Mouse (Mus musculus) liver, embryonic 15.5 days (tissue): Measurements from ENCODE around the gene Hist2h2ac. TPM values are rescaled to one million over a fixed set of nuclear protein-coding genes. Genes with fewer than 3 reads are reported as not detected.
A peak's percentile ranks its signal among the peaks of the same experiment; 100 is the strongest.

ENCODE experiments used
- ATAC-seq: fragments of 200-750 bp; cut with Nextera tagmentation; 2 replicates; pipeline ENCODE4 v1.8.0; 2017; ENCODE audit warnings: moderate number of reproducible peaks, mild to moderate bottlenecking, moderate library complexity; ENCODE audit not compliant: insufficient read depth
- H3K27ac ChIP-seq: fragments of 300-500 bp; sonication (generic); replicated peaks from 2 replicates; pipeline ENCODE4 v1.5.1; 2015; ENCODE audit warnings: mild to moderate bottlenecking, inconsistent platforms
- H3K27me3 ChIP-seq: fragments of 300-500 bp; sonication (generic); 2 replicates; pipeline ENCODE4 v1.6.1; 2015; ENCODE audit warnings: mild to moderate bottlenecking, inconsistent platforms
- H3K36me3 ChIP-seq: fragments of 300-500 bp; sonication (generic); replicated peaks from 2 replicates; pipeline ENCODE4 v1.6.1; 2015; ENCODE audit warnings: moderate library complexity, mild to moderate bottlenecking, inconsistent platforms
- H3K4me1 ChIP-seq: fragments of 300-500 bp; sonication (generic); replicated peaks from 2 replicates; pipeline ENCODE4 v1.6.1; 2015; ENCODE audit warnings: inconsistent platforms
- H3K4me2 ChIP-seq: fragments of 300-500 bp; sonication (generic); 2 replicates; pipeline ENCODE4 v1.6.1; 2015; ENCODE audit warnings: moderate library complexity, mild to moderate bottlenecking, inconsistent platforms
- H3K4me3 ChIP-seq: fragments of 300-500 bp; sonication (generic); replicated peaks from 2 replicates; pipeline ENCODE4 v1.5.1; 2015; ENCODE audit warnings: mild to moderate bottlenecking, inconsistent platforms
- H3K9ac ChIP-seq: fragments of 300-500 bp; sonication (generic); 2 replicates; pipeline ENCODE4 v1.6.1; 2015; ENCODE audit warnings: moderate library complexity, mild to moderate bottlenecking, inconsistent platforms
- H3K9me3 ChIP-seq: fragments of 300-500 bp; sonication (generic); replicated peaks from 2 replicates; pipeline ENCODE4 v1.6.1; 2016; ENCODE audit warnings: inconsistent platforms
- WGBS: fragments of 180-500 bp; shearing (Covaris S2); methylation state at CpG from one replicate; pipeline ENCODE4 v1.1.7; 2015; ENCODE audit warnings: mixed read lengths; ENCODE audit not compliant: insufficient replicate concordance; 5-methylcytosine and 5-hydroxymethylcytosine counted together
- polyA plus RNA-seq: library from polyadenylated mRNA; unstranded; fragments of >200 nt; fragmentation: Nextera tagmentation; extraction: Ambion mirVana; gene quantifications from 2 replicates; pipeline ENCODE4 v1.2.1, GENCODE M21; 2015

The Hist2h2ac gene
- polyA plus RNA-seq, 1 experiment from 2014 or later = 18.0 TPM

GRCm38 (mm10) chr3:96196437-96197128 is 24.1 kb downstream of the Hist2h2ac start:
- 16% methylated on average over 27 of the region's 27 CpGs for WGBS
- H3K36me3 ChIP-seq = no peaks in the 10 kb centered on the region
- no peak for ATAC-seq
- H3K4me3 ChIP-seq = peak overlapping the region; percentile 73
- peaks cover 19% of the 10 kb centered on the region for H3K27me3 ChIP-seq
- H3K9me3 ChIP-seq = no peaks in the 10 kb centered on the region
- H3K9ac ChIP-seq = peak overlapping the region; percentile 73
- H3K4me1 ChIP-seq = peaks cover 31% of the 10 kb centered on the region
- peak overlapping the region; percentile 99 for H3K4me2 ChIP-seq
- H3K27ac ChIP-seq = peak overlapping the region; percentile 90

GRCm38 (mm10) chr3:96195616-96196313 is 24.9 kb downstream of the Hist2h2ac start:
- Histone ChIP-seq H3K36me3 (no peaks in the 10 kb centered on the region), H3K27me3 (peaks cover 19% of the 10 kb centered on the region), H3K27ac (no peak overlapping the region), H3K9ac (no peak overlapping the region), H3K9me3 (no peaks in the 10 kb centered on the region), H3K4me2 (peak overlapping the region; percentile 99; the same call in 1 of the 2 replicates), H3K4me3 (no peak overlapping the region), H3K4me1 (peaks cover 31% of the 10 kb centered on the region)
- ATAC-seq = no peak
- WGBS = 86% methylated on average over 11 of the region's 11 CpGs

- no peaks in the 10 kb centered on the region for H3K36me3 ChIP-seq
- H3K4me2 ChIP-seq = no peak overlapping the region
- H3K27ac ChIP-seq = no peak overlapping the region
- H3K4me3 ChIP-seq = no peak overlapping the region
- peaks cover 31% of the 10 kb centered on the region for H3K4me1 ChIP-seq
- peaks cover 19% of the 10 kb centered on the region for H3K27me3 ChIP-seq
- no peak overlapping the region for H3K9ac ChIP-seq
- WGBS = 55% methylated on average over 10 of the region's 10 CpGs
- ATAC-seq = no peak
- no peaks in the 10 kb centered on the region for H3K9me3 ChIP-seq
Observed at GRCm38 (mm10) chr3:96194966-96195365, 25.7 kb downstream of the Hist2h2ac start.

DNA sequence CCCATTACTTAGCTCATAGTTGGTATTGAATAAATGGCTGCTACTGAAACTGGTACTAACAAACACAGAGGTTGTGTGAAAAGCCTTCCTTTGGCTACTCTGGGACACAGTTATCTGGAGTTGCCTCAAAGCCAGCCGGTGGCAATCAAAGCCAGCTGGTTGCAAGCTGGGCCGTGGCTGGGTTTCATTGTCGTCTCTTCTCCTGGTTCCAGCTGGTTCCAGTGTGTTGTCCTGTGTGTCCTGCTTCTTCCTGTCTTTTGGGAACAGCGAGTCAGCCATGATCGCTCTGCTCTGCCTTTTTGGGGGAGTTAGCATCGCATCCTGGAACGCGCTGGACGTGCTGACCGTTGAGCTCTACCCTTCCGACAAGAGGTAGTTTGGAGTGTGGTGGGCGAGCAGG is 27.7 kb downstream of the Hist2h2ac start:
- no peak overlapping the region for H3K9ac ChIP-seq
- no peak overlapping the region for H3K4me3 ChIP-seq
- H3K4me1 ChIP-seq = peaks cover 20% of the 10 kb centered on the region
- WGBS = 61% methylated on average over 12 of the region's 12 CpGs
- H3K27ac ChIP-seq = no peak overlapping the region
- no peaks in the 10 kb centered on the region for H3K9me3 ChIP-seq
- peaks cover 19% of the 10 kb centered on the region for H3K27me3 ChIP-seq
- no peak for ATAC-seq
- no peak overlapping the region for H3K4me2 ChIP-seq
- H3K36me3 ChIP-seq = no peaks in the 10 kb centered on the region

DNA sequence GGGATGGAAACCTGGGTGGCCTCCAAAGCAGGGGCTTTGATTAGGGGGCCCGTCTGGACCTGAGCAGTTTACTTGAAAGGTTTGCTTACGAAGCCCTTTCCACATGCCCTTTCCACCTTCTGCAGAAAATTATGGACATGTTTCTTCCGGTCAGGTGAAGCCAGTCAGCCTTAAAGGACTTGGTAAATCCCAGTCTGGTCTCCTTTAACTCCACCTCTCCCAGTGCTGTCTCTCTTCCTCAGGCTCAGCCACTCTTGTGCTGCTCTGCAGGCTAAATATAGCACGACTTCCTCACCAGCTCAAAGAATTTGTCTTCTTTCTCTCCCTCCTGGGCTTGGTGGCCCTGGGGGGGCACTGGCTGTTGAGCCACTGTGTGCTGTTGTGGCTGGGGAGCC is 38.3 kb downstream of the Hist2h2ac start:
- ATAC-seq = no peak
- peaks cover 51% of the 10 kb centered on the region for H3K27me3 ChIP-seq
- H3K9ac ChIP-seq = no peak overlapping the region

GRCm38 (mm10) chr3:96181510-96182381 is 38.9 kb downstream of the Hist2h2ac start:
- no peaks in the 10 kb centered on the region for H3K9me3 ChIP-seq
- ATAC-seq = no peak
- H3K4me3 ChIP-seq = no peak overlapping the region
- no peak overlapping the region for H3K27ac ChIP-seq
- H3K36me3 ChIP-seq = peaks cover 19% of the 10 kb centered on the region
- H3K4me1 ChIP-seq = peaks cover 12% of the 10 kb centered on the region
- WGBS = 44% methylated on average over 12 of the region's 12 CpGs
- H3K27me3 ChIP-seq = peaks cover 48% of the 10 kb centered on the region
- H3K4me2 ChIP-seq = peak overlapping the region; percentile 67
- no peak overlapping the region for H3K9ac ChIP-seq

More for the DNA sequence above, 38.3 kb downstream of the Hist2h2ac start:
- H3K9me3 ChIP-seq = no peaks in the 10 kb centered on the region
- H3K36me3 ChIP-seq = peaks cover 15% of the 10 kb centered on the region
- H3K4me1 ChIP-seq = peaks cover 12% of the 10 kb centered on the region
- H3K4me3 ChIP-seq = no peak overlapping the region
- no peak overlapping the region for H3K4me2 ChIP-seq
- no peak overlapping the region for H3K27ac ChIP-seq
- 23% methylated on average over 4 of the region's 4 CpGs for WGBS

GRCm38 (mm10) chr3:96180727-96181477 is 39.8 kb downstream of the Hist2h2ac start, which contains the start of gene Sv2a:
Sv2a (plus strand) TSS chr3:96181151.
- H3K27ac ChIP-seq = no peak within 1 kb of the TSS
- 1% methylated on average over 22 of the region's 23 CpGs for WGBS
- H3K4me2 ChIP-seq = peak within 1 kb of the TSS; percentile 67
- peaks cover 28% of the 10 kb centered on the region for H3K36me3 ChIP-seq
- peaks cover 14% of the 10 kb centered on the region for H3K4me1 ChIP-seq
- no peak for ATAC-seq
- peak within 1 kb of the TSS; percentile 45 for H3K4me3 ChIP-seq
- H3K27me3 ChIP-seq = peaks cover 46% of the 10 kb centered on the region
- no peak within 1 kb of the TSS for H3K9ac ChIP-seq
- no peaks in the 10 kb centered on the region for H3K9me3 ChIP-seq

GRCm38 (mm10) chr3:96179531-96179930 is 41.1 kb downstream of the Hist2h2ac start:
- Histone ChIP-seq H3K9me3 (no peaks in the 10 kb centered on the region), H3K9ac (no peak overlapping the region), H3K36me3 (peaks cover 41% of the 10 kb centered on the region), H3K4me3 (no peak overlapping the region), H3K27me3 (peaks cover 40% of the 10 kb centered on the region), H3K4me2 (no peak overlapping the region), H3K4me1 (peaks cover 22% of the 10 kb centered on the region), H3K27ac (no peak overlapping the region)
- ATAC-seq = no peak
- 74% methylated on average over 4 of the region's 4 CpGs for WGBS

- Histone ChIP-seq H3K4me2 (no peak overlapping the region), H3K9ac (no peak overlapping the region), H3K4me3 (no peak overlapping the region), H3K4me1 (peaks cover 29% of the 10 kb centered on the region), H3K36me3 (peaks cover 48% of the 10 kb centered on the region), H3K27ac (no peak overlapping the region), H3K27me3 (peaks cover 34% of the 10 kb centered on the region), H3K9me3 (no peaks in the 10 kb centered on the region)
- no peak for ATAC-seq
- WGBS = 67% methylated on average over 2 of the region's 2 CpGs
Observed at GRCm38 (mm10) chr3:96178902-96179301, 41.8 kb downstream of the Hist2h2ac start.

DNA sequence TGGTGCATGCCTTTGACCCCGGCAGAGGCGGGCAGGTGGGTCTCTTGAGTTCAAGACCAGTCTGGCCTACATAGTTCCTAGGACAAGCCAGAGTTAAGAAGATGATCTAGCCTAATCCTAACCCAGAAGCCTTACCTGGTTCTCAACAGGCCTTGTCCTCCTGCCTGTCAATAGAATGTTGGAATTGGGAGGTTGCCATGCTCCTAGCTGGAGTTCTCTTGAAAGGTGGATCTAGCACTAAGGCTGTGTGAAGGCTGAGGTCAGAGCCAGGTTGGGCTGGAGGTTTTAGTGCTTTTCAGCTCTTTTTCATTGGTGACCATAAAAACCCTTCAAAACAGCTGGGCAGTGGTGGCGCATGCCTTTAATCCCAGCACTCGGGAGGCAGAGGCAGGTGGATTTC is 42.3 kb downstream of the Hist2h2ac start:
- no peak overlapping the region for H3K9ac ChIP-seq
- H3K4me1 ChIP-seq = peaks cover 33% of the 10 kb centered on the region
- no peak for ATAC-seq
- H3K9me3 ChIP-seq = no peaks in the 10 kb centered on the region
- H3K27ac ChIP-seq = no peak overlapping the region
- peaks cover 29% of the 10 kb centered on the region for H3K27me3 ChIP-seq
- H3K4me2 ChIP-seq = no peak overlapping the region
- peaks cover 49% of the 10 kb centered on the region for H3K36me3 ChIP-seq
- 78% methylated on average over 4 of the region's 4 CpGs for WGBS
- no peak overlapping the region for H3K4me3 ChIP-seq
